Mouse (Mus musculus): ENCODE measurements around the gene Spsb3.

GRCm38 (mm10) chr17:24896993-24897269 is 10.5 kb downstream of the Spsb3 start:
- no peak for TF ChIP-seq CTCF (IDR thresholded peaks at IDR 0.05)
- no peak for TF ChIP-seq POLR2A (IDR thresholded peaks at IDR 0.05; ENCODE audit: insufficient read depth, low read depth, low read length)

All from heart, adult 2 months (tissue).